Comparison of ENCODE assay signal across 11 mouse cellular contexts in genomic region chr13:42367655-42368554, GRCm38 (mm10).
DNase-seq lines count a peak whose midpoint lies in the region; ATAC-seq and TF ChIP-seq lines count a peak whose summit lies in the region.
"Had no signal": no experiment of that assay in that cellular context is flagged by ENCODE, and none has a peak within 500 bp of the region (broad histone marks: within the 10 kb centered on the region; RNA-seq: fewer than 3 reads in every experiment).

No protein-coding gene starts in this region.

- H3K4me3 ChIP-seq in liver, postnatal 0 days (ENCODE audit: low read depth, low read length) = no peak overlapping the region
- H3K4me3 ChIP-seq in liver, embryonic 12.5 days = no peak overlapping the region
- H3K4me3 ChIP-seq: hindbrain, embryonic 10.5 days had no signal

- H3K27me3 ChIP-seq in liver, postnatal 0 days (ENCODE audit: insufficient read depth, low read length) = no peaks in the 10 kb centered on the region
- no peaks in the 10 kb centered on the region for H3K27me3 ChIP-seq in liver, embryonic 12.5 days (replicated peaks)

- peak; percentile 20 for DNase-seq in liver, postnatal 0 days
- peak; percentile 76 for DNase-seq in kidney, adult 18-20 months
- peak; percentile 6 for DNase-seq in lung, postnatal 14 days
- peak; percentile 63 for DNase-seq in yolk sac, embryonic 10.5 days (ENCODE audit: low spot score)
- no peak for DNase-seq in layer of hippocampus, postnatal 25 days (ENCODE audit: extremely low spot score in 1 of 2, low spot score in 1 of 2)
- no peak for DNase-seq in layer of hippocampus, postnatal 36 days
- DNase-seq in right cerebral cortex, postnatal 14 days = no peak
- DNase-seq: adrenal gland, postnatal 14 days; thymus, adult 18-20 months had no signal

- peak overlapping the region; percentile 66 for H3K27ac ChIP-seq in liver, postnatal 0 days (ENCODE audit: low read depth)
- H3K27ac ChIP-seq in liver, embryonic 12.5 days = no peak overlapping the region
- H3K27ac ChIP-seq: hindbrain, embryonic 10.5 days had no signal

- no peak overlapping the region for H3K9ac ChIP-seq in liver, postnatal 0 days (replicated peaks)
- no peak overlapping the region for H3K9ac ChIP-seq in liver, embryonic 12.5 days

- peaks cover 7% of the 10 kb centered on the region for H3K4me1 ChIP-seq in liver, postnatal 0 days (ENCODE audit: insufficient read depth)
- H3K4me1 ChIP-seq in liver, embryonic 12.5 days = no peaks in the 10 kb centered on the region
- H3K4me1 ChIP-seq: hindbrain, embryonic 10.5 days had no signal

- H3K36me3 ChIP-seq in liver, postnatal 0 days (replicated peaks; ENCODE audit: insufficient read depth, low read length) = no peaks in the 10 kb centered on the region
- H3K36me3 ChIP-seq in liver, embryonic 12.5 days = no peaks in the 10 kb centered on the region
- H3K36me3 ChIP-seq: hindbrain, embryonic 10.5 days had no signal

- no peak; the same call in 1 of the 2 replicates for ATAC-seq in liver, postnatal 0 days
- no peak for ATAC-seq in liver, embryonic 12.5 days

- no peaks in the 10 kb centered on the region for H3K9me3 ChIP-seq in liver, postnatal 0 days (ENCODE audit: low read length)
- no peaks in the 10 kb centered on the region for H3K9me3 ChIP-seq in liver, embryonic 12.5 days (replicated peaks)
- H3K9me3 ChIP-seq: hindbrain, embryonic 10.5 days had no signal

- TF ChIP-seq EP300 in liver, postnatal 0 days (IDR thresholded peaks at IDR 0.05; ENCODE audit: low read depth) = no peak

- 25% methylated on average over 7 of the region's 7 CpGs for WGBS in liver, postnatal 0 days (ENCODE audit: insufficient replicate concordance)
- WGBS in liver, embryonic 12.5 days (ENCODE audit: insufficient replicate concordance) = 28% methylated on average over 7 of the region's 7 CpGs

- H3K4me2 ChIP-seq in liver, postnatal 0 days (ENCODE audit: low read depth, low read length) = no peak overlapping the region
- no peak overlapping the region for H3K4me2 ChIP-seq in liver, embryonic 12.5 days

- no peak for TF ChIP-seq CTCF in liver, postnatal 0 days (IDR thresholded peaks at IDR 0.05; ENCODE audit: low read depth)

Comparison
In these comparisons a context has a peak if more than half of its experiments do, and no peak if none do; other contexts are left out.
1. DNase-seq: peak in liver, postnatal 0 days (single experiment), kidney, adult 18-20 months (single experiment), lung, postnatal 14 days (single experiment) and yolk sac, embryonic 10.5 days (single experiment); none in layer of hippocampus, postnatal 25 days (0 of 2), layer of hippocampus, postnatal 36 days (0 of 2) and right cerebral cortex, postnatal 14 days (single experiment).